Mouse (Mus musculus): ENCODE data around the gene Gm14180.
"Not testable (repeated sequence)": the region's sequence is repeated elsewhere in the genome, so short reads cannot be mapped to it uniquely, and the experiment has no call there.

Gm14180 gene

GRCm38 (mm10) chr11:99734190-99734589 is at the start of gene Gm14180:
Gene Gm14180, minus strand, starts transcription at chr11:99734290.
- DNase-seq (ENCODE audit: low spot score in 2 of 2), result no peak

GRCm38 (mm10) chr11:99780604-99781003 is 46.5 kb upstream of the Gm14180 start, which contains the start of gene Krtap4-8:
Gene Krtap4-8, minus strand, starts transcription at chr11:99780704.
- DNase-seq (ENCODE audit: low spot score in 2 of 2), result no peak

DNA sequence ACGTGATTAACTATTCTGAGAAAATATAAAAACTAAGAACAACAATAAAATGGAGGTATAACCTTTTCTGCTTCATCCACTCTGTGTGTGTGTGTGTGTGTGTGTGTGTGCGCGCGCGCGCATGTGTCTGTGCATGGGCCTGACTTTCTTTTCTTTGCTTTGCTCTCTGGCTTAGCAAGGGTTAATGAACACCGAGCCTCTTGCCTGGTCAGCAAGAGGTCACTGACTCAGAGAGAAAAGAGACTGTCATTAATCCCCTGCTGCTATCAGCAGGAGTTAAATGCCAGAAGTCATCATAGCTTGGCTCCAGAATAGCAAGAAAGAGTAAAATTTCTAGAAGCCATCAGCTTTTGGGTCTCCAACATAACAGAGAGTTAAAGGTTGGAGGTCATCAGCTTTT is 44.3 kb upstream of the Gm14180 start:
- no peak for DNase-seq (ENCODE audit: low spot score in 2 of 2)

GRCm38 (mm10) chr11:99772813-99773212 is 38.7 kb upstream of the Gm14180 start, which contains the start of gene Gm11595:
Gene Gm11595, minus strand, starts transcription at chr11:99772913.
- DNase-seq (ENCODE audit: low spot score in 2 of 2), result not testable (repeated sequence)

DNA sequence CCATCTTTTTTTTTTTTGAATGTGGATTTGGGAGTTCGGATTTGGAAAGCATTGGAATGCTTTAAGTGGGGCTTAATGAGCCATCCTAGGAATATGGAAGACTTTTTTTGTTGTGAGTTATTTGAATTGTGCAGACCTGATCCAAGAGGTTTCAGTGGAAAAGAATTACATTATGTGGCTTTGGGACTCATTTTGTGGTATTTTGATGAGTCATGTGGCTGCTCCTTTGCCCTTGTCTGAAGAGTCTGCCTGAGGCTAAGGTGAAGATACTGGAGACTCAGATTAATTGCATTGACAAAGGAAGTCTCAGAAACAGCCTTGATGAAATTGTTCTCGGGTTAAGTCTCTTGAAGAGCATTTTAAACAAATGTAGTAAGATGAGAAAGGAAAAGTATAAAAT is 34.3 kb upstream of the Gm14180 start:
- DNase-seq (ENCODE audit: low spot score in 2 of 2), result no peak

GRCm38 (mm10) chr11:99758877-99759276 is 24.8 kb upstream of the Gm14180 start:
- DNase-seq (ENCODE audit: low spot score in 2 of 2), result no peak

DNA sequence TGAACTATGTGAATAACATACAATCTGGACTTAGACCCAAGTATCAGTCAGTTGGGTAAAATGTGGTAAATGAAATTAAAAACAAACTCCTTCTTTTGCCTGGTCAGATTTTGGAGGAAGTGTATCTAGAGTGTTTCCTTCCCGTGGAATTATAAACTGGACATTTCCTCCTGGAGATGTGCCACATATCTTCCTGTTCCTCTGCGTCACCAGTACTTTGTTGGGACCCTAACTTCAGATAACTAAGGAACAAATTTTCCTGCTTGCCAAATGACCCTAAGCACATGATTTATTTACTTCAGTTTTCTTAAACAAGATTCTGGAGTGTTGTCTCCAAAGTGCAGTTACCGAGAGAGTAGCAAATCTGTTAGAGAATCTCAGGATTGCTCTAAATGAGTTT is 9.9 kb upstream of the Gm14180 start:
- no peak for DNase-seq (ENCODE audit: low spot score in 2 of 2)

DNA sequence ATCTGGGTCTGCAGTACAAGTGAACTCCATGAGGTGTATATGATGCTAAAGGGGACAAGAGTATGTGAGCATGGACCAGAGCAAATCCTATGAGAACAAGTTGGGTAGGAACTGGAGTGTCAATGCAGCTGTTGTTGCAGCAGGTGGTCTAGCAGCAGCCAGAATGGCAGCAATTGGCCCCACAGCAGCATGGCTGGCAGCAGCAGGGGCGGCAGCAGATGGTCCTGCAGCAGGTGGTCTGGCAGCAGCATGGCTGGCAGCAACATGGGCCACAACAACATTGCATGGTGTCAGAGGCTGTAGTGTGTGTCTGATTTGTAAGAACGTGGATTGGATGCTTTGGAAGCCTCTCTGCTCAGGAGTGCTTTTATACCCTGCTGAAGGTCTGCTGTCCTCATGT is 10.0 kb downstream of the Gm14180 start:
- DNase-seq (ENCODE audit: low spot score in 2 of 2), result no peak

GRCm38 (mm10) chr11:99718759-99719158 is 15.3 kb downstream of the Gm14180 start:
- DNase-seq (ENCODE audit: low spot score in 2 of 2), result no peak

DNA sequence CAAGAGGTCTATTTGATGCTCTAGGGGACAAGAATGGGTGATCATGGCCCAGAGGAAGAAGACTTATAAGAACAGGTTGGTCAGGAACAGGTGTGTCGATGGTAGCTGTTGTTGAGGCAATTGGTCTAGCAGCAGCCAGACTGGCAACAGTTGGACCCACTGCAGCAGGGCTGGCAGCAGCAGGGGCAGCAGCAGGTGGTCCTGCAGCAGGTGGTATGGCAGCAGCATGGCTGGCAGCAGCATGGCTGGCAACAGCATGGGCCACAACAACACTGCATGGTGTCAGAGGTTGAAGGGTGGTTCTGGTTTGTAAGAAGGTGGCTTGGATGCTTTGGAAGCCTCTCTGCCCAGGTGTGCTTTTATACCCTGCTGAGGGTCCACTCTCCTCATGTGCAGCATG is 43.6 kb downstream of the Gm14180 start, which contains the start of gene Gm14190:
Gene Gm14190, minus strand, starts transcription at position 278 of the 400 bp plus-strand sequence.
- no peak for DNase-seq (ENCODE audit: low spot score in 2 of 2)

GRCm38 (mm10) chr11:99685235-99685634 is 48.9 kb downstream of the Gm14180 start:
- not testable (repeated sequence) for DNase-seq (ENCODE audit: low spot score in 2 of 2)

Data from spleen, postnatal 14 days (tissue).